Mouse (Mus musculus): ENCODE results near the gene Nup62. TPM values are rescaled to one million over a fixed set of nuclear protein-coding genes. Genes with fewer than 3 reads are reported as not detected.

Gene Nup62
- polyA plus RNA-seq, 1 experiment from 2014 or later = 79.3 TPM

GRCm38 (mm10) chr7:44850789-44851624 is 35.1 kb downstream of the Nup62 start:
- no peak for ATAC-seq (ENCODE audit: insufficient read depth, low FRiP score, low read depth)
- H3K4me1 ChIP-seq = peaks cover 53% of the 10 kb centered on the region
- no peaks in the 10 kb centered on the region for H3K27me3 ChIP-seq (replicated peaks)
- H3K36me3 ChIP-seq = peaks cover 13% of the 10 kb centered on the region
- WGBS = 79% methylated on average over 8 of the region's 8 CpGs
- peak overlapping the region; percentile 99 for H3K27ac ChIP-seq
- peak overlapping the region; percentile 68 for H3K4me2 ChIP-seq
- no peaks in the 10 kb centered on the region for H3K9me3 ChIP-seq
- H3K9ac ChIP-seq = peak overlapping the region; percentile 64
- H3K4me3 ChIP-seq (replicated peaks) = peak overlapping the region; percentile 69

GRCm38 (mm10) chr7:44851625-44852234 is 35.8 kb downstream of the Nup62 start:
- WGBS = 89% methylated on average over 12 of the region's 12 CpGs

GRCm38 (mm10) chr7:44852259-44853027 is 36.6 kb downstream of the Nup62 start:
- Histone ChIP-seq H3K27me3 (replicated peaks) (no peaks in the 10 kb centered on the region), H3K4me1 (peaks cover 57% of the 10 kb centered on the region), H3K27ac (no peak overlapping the region), H3K4me2 (no peak overlapping the region), H3K9me3 (no peaks in the 10 kb centered on the region), H3K9ac (no peak overlapping the region), H3K4me3 (replicated peaks) (no peak overlapping the region), H3K36me3 (peaks cover 7% of the 10 kb centered on the region; the same call in 1 of the 2 replicates)
- ATAC-seq (ENCODE audit: insufficient read depth, low FRiP score, low read depth) = no peak
- 93% methylated on average over 36 of the region's 36 CpGs for WGBS

More at GRCm38 (mm10) chr7:44851625-44852234, 35.8 kb downstream of the Nup62 start:
- Histone ChIP-seq H3K9ac (no peak overlapping the region), H3K36me3 (peaks cover 8% of the 10 kb centered on the region), H3K4me1 (peaks cover 57% of the 10 kb centered on the region), H3K27me3 (replicated peaks) (no peaks in the 10 kb centered on the region), H3K27ac (no peak overlapping the region), H3K4me3 (replicated peaks) (no peak overlapping the region), H3K9me3 (no peaks in the 10 kb centered on the region), H3K4me2 (no peak overlapping the region)
- no peak for ATAC-seq (ENCODE audit: insufficient read depth, low FRiP score, low read depth)

- WGBS = 88% methylated on average over 2 of the region's 2 CpGs
- Histone ChIP-seq H3K9ac (no peak overlapping the region), H3K36me3 (peaks cover 7% of the 10 kb centered on the region; the same call in 1 of the 2 replicates), H3K27me3 (replicated peaks) (no peaks in the 10 kb centered on the region), H3K4me3 (replicated peaks) (no peak overlapping the region), H3K27ac (no peak overlapping the region), H3K4me2 (peak overlapping the region; percentile 88; the same call in 1 of the 2 replicates), H3K9me3 (no peaks in the 10 kb centered on the region), H3K4me1 (peaks cover 57% of the 10 kb centered on the region)
- no peak for ATAC-seq (ENCODE audit: insufficient read depth, low FRiP score, low read depth)
Observed at GRCm38 (mm10) chr7:44853065-44853464, 37.2 kb downstream of the Nup62 start.

- Histone ChIP-seq H3K27me3 (replicated peaks) (no peaks in the 10 kb centered on the region), H3K9ac (peak overlapping the region; percentile 56), H3K36me3 (peaks cover 7% of the 10 kb centered on the region; the same call in 1 of the 2 replicates), H3K4me1 (peaks cover 63% of the 10 kb centered on the region), H3K27ac (peak overlapping the region; percentile 99), H3K9me3 (no peaks in the 10 kb centered on the region), H3K4me2 (peak overlapping the region; percentile 88), H3K4me3 (replicated peaks) (peak overlapping the region; percentile 57)
- 27% methylated on average over 26 of the region's 26 CpGs for WGBS
- no peak for ATAC-seq (ENCODE audit: insufficient read depth, low FRiP score, low read depth)
Observed at GRCm38 (mm10) chr7:44853596-44854355, 37.9 kb downstream of the Nup62 start.

GRCm38 (mm10) chr7:44854356-44855031 is 38.6 kb downstream of the Nup62 start:
- 1% methylated on average over 45 of the region's 45 CpGs for WGBS
- Histone ChIP-seq H3K4me1 (peaks cover 63% of the 10 kb centered on the region), H3K36me3 (peaks cover 7% of the 10 kb centered on the region; the same call in 1 of the 2 replicates), H3K27ac (peak overlapping the region; percentile 99), H3K9ac (peak overlapping the region; percentile 56), H3K27me3 (replicated peaks) (no peaks in the 10 kb centered on the region), H3K4me2 (peak overlapping the region; percentile 88), H3K4me3 (replicated peaks) (peak overlapping the region; percentile 57), H3K9me3 (no peaks in the 10 kb centered on the region)
- ATAC-seq (ENCODE audit: insufficient read depth, low FRiP score, low read depth) = peak; percentile 72

- Histone ChIP-seq H3K27ac (peak overlapping the region; percentile 99), H3K9me3 (no peaks in the 10 kb centered on the region), H3K4me3 (replicated peaks) (peak overlapping the region; percentile 57), H3K27me3 (replicated peaks) (no peaks in the 10 kb centered on the region), H3K4me2 (peak overlapping the region; percentile 88), H3K9ac (peak overlapping the region; percentile 56), H3K36me3 (peaks cover 7% of the 10 kb centered on the region; the same call in 1 of the 2 replicates), H3K4me1 (peaks cover 63% of the 10 kb centered on the region)
- 41% methylated on average over 10 of the region's 10 CpGs for WGBS
- no peak for ATAC-seq (ENCODE audit: insufficient read depth, low FRiP score, low read depth)
Observed at GRCm38 (mm10) chr7:44855036-44855435, 39.1 kb downstream of the Nup62 start.

- Histone ChIP-seq H3K4me2 (peak overlapping the region; percentile 87), H3K27me3 (replicated peaks) (no peaks in the 10 kb centered on the region), H3K9ac (peak overlapping the region; percentile 72; the same call in 1 of the 2 replicates), H3K27ac (peak overlapping the region; percentile 82), H3K4me1 (peaks cover 60% of the 10 kb centered on the region), H3K36me3 (peaks cover 8% of the 10 kb centered on the region; the same call in 1 of the 2 replicates), H3K4me3 (replicated peaks) (peak overlapping the region; percentile 62), H3K9me3 (no peaks in the 10 kb centered on the region)
- ATAC-seq (ENCODE audit: insufficient read depth, low FRiP score, low read depth) = no peak
- WGBS = 57% methylated on average over 9 of the region's 9 CpGs
Observed at GRCm38 (mm10) chr7:44856265-44856916, 40.5 kb downstream of the Nup62 start.

- Histone ChIP-seq H3K4me1 (peaks cover 60% of the 10 kb centered on the region), H3K9ac (peak within 1 kb of the TSS; percentile 72), H3K27me3 (replicated peaks) (no peaks in the 10 kb centered on the region), H3K36me3 (0 out of 2 replicates have a peak, but pooled peaks cover 12% of the 10 kb centered on the region), H3K4me2 (peak within 1 kb of the TSS; percentile 87), H3K9me3 (no peaks in the 10 kb centered on the region), H3K27ac (peak within 1 kb of the TSS; percentile 82), H3K4me3 (replicated peaks) (peak within 1 kb of the TSS; percentile 62)
- peak; percentile 24; the same call in 1 of the 2 replicates for ATAC-seq (ENCODE audit: insufficient read depth, low FRiP score, low read depth)
- WGBS = under 1% methylated on average over 32 of the region's 32 CpGs
Observed at GRCm38 (mm10) chr7:44857042-44857552, 41.2 kb downstream of the Nup62 start, which contains the start of gene Pnkp. Gene Pnkp, plus strand, starts transcription at chr7:44857139.

GRCm38 (mm10) chr7:44857905-44858304 is 42.0 kb downstream of the Nup62 start:
- no peak for ATAC-seq (ENCODE audit: insufficient read depth, low FRiP score, low read depth)
- Histone ChIP-seq H3K4me3 (replicated peaks) (peak overlapping the region; percentile 62), H3K9ac (no peak overlapping the region), H3K27ac (peak overlapping the region; percentile 82), H3K9me3 (no peaks in the 10 kb centered on the region), H3K4me1 (peaks cover 52% of the 10 kb centered on the region), H3K36me3 (peaks cover 16% of the 10 kb centered on the region), H3K27me3 (replicated peaks) (no peaks in the 10 kb centered on the region), H3K4me2 (peak overlapping the region; percentile 87)
- WGBS = 21% methylated on average over 8 of the region's 8 CpGs

Measured in stomach, embryonic 15.5 days (tissue).